8 mouse cellular contexts compared by ENCODE assay signal in the genomic region with DNA sequence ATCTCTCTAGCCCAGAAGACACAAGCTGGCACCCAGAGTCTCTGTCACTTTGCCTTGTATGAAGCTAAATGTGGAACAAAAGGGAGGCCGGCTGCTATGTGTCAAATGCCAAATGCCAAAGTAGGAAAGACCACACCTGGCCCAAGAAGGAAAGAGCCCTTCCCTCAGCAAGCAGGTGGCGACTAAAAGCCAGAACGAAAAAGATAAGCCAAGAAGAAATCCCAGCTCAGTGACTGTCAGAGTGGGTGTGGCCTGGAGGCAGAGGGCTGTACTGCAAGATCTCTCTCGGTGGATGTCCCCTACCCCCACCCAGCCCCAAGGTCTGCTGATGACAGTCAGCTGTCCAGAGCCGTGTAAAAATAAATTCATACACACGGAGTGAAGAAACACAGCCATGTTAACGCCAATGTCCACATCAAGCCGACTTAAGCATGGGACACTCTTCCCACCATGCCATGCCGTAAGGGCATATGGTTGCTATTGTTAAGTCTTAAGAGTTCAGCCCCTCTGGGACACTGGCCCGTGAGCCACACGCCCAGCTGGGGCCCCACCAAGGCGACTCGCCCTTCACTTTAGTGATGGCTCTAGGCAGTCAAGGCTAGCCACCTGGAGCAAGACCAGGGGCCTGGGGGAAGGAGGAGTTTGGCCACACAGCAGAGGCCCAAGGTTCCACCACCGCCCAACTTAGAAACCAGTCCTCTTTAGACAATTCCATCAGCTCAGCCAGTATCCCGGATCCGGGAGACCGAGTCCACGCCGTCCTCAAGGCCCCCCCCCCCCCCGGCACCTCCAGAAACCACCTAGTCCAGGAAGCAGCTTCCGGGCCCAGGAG. TPM values are rescaled to one million over a fixed set of nuclear protein-coding genes. Genes with fewer than 3 reads are reported as not detected.
A peak's percentile ranks its signal among the peaks of the same experiment; 100 is the strongest.
DNase-seq lines count a peak whose midpoint lies in the region; ATAC-seq and TF ChIP-seq lines count a peak whose summit lies in the region.

No protein-coding gene starts in this region.

- peak; percentile 62 for TF ChIP-seq CTCF in layer of hippocampus, adult 2 months (conservative IDR thresholded peaks at IDR 0.05)
- TF ChIP-seq CTCF in kidney, postnatal 0 days (IDR thresholded peaks at IDR 0.05; ENCODE audit: low read depth): no peak; the same call in 1 of the 2 replicates

- peaks cover 23% of the 10 kb centered on the region for H3K36me3 ChIP-seq in kidney, postnatal 0 days (ENCODE audit: insufficient read depth, low read length)
- H3K36me3 ChIP-seq in midbrain, embryonic 12.5 days: peaks cover 35% of the 10 kb centered on the region

- no peak for ATAC-seq in kidney, postnatal 0 days (replicated peaks; ENCODE audit: low FRiP score, low read depth)
- peak; percentile 36 for ATAC-seq in midbrain, embryonic 12.5 days (ENCODE audit: low FRiP score, low read depth)

- peak overlapping the region; percentile 90 for H3K27ac ChIP-seq in layer of hippocampus, adult 2 months
- peak overlapping the region; percentile 97 for H3K27ac ChIP-seq in kidney, postnatal 0 days
- peak overlapping the region; percentile 96 for H3K27ac ChIP-seq in midbrain, embryonic 12.5 days (replicated peaks)

- no peak for DNase-seq in layer of hippocampus, adult 2 months (ENCODE audit: low spot score in 2 of 2)
- DNase-seq in layer of hippocampus, adult 9-11 months: no peak
- DNase-seq in adrenal gland, postnatal 10 days: peak; percentile 75
- DNase-seq in gastrocnemius, postnatal 10 days: peak; percentile 52
- DNase-seq in kidney, postnatal 0 days (ENCODE audit: low spot score): peak; percentile 81
- DNase-seq in yolk sac, embryonic 10.5 days (ENCODE audit: low spot score): peak; percentile 66
- DNase-seq in layer of hippocampus, postnatal 14 days (ENCODE audit: low spot score in 2 of 2): no peak

- peak overlapping the region; percentile 75 for H3K4me3 ChIP-seq in layer of hippocampus, adult 2 months
- H3K4me3 ChIP-seq in kidney, postnatal 0 days (replicated peaks; ENCODE audit: low read depth, low read length): peak overlapping the region; percentile 96
- H3K4me3 ChIP-seq in midbrain, embryonic 12.5 days: peak overlapping the region; percentile 98

- peak overlapping the region; percentile 99 for H3K9ac ChIP-seq in kidney, postnatal 0 days (ENCODE audit: low read depth, low read length)
- peak overlapping the region; percentile 100 for H3K9ac ChIP-seq in midbrain, embryonic 12.5 days (replicated peaks)

- H3K4me2 ChIP-seq in kidney, postnatal 0 days (ENCODE audit: low read length): peak overlapping the region; percentile 79
- peak overlapping the region; percentile 88 for H3K4me2 ChIP-seq in midbrain, embryonic 12.5 days (replicated peaks)

- 3% methylated on average over 21 of the region's 21 CpGs for WGBS in kidney, postnatal 0 days
- WGBS in midbrain, embryonic 12.5 days: 6% methylated on average over 21 of the region's 21 CpGs

- H3K27me3 ChIP-seq in kidney, postnatal 0 days (ENCODE audit: insufficient read depth, low read length): no peaks in the 10 kb centered on the region
- H3K27me3 ChIP-seq in midbrain, embryonic 12.5 days: peaks cover 20% of the 10 kb centered on the region

- H3K4me1 ChIP-seq in kidney, postnatal 0 days (replicated peaks; ENCODE audit: insufficient read depth, low read length): peaks cover 49% of the 10 kb centered on the region
- peaks cover 51% of the 10 kb centered on the region for H3K4me1 ChIP-seq in midbrain, embryonic 12.5 days

- H3K9me3 ChIP-seq in kidney, postnatal 0 days (replicated peaks; ENCODE audit: low read length): no peaks in the 10 kb centered on the region
- H3K9me3 ChIP-seq in midbrain, embryonic 12.5 days: no peaks in the 10 kb centered on the region

RNA-seq across cellular contexts. Expression of a gene that starts 1.7 kb away (rescaled TPM):
- total RNA-seq in layer of hippocampus, adult 2 months (2021): 100 to 1,000 TPM; 152 to 160 TPM
- total RNA-seq in adrenal gland, postnatal 10 days (2021): 100 to 1,000 TPM; 210 to 252 TPM
- total RNA-seq in gastrocnemius, postnatal 10 days (2021): 100 to 1,000 TPM; 133 to 142 TPM
- polyA plus RNA-seq in kidney, postnatal 0 days (2015; fragmentation: Nextera tagmentation; extraction: Ambion mirVana): 72.5 and 114 TPM in 2 replicates
- 74.7 and 80.0 TPM in 2 replicates for polyA plus RNA-seq in midbrain, embryonic 12.5 days (2016; fragmentation: Nextera tagmentation; extraction: Ambion mirVana)
- 100 to 1,000 TPM; 153 to 158 TPM for total RNA-seq in layer of hippocampus, postnatal 14 days (2021)

RNA-seq across cellular contexts. Expression of a gene that starts 5.7 kb away (rescaled TPM):
- total RNA-seq in layer of hippocampus, adult 2 months (2021): under 1 TPM; 0.44 to 0.52 TPM
- total RNA-seq in adrenal gland, postnatal 10 days (2021): 1 to 10 TPM; 3.9 to 5.5 TPM
- 1 to 10 TPM; 1.8 to 2.1 TPM for total RNA-seq in gastrocnemius, postnatal 10 days (2021)
- 5.9 and 6.7 TPM in 2 replicates for polyA plus RNA-seq in kidney, postnatal 0 days (2015; fragmentation: Nextera tagmentation; extraction: Ambion mirVana)
- polyA plus RNA-seq in midbrain, embryonic 12.5 days (2016; fragmentation: Nextera tagmentation; extraction: Ambion mirVana): 5.2 and 7.3 TPM in 2 replicates
- under 1 TPM; 0.43 to 0.55 TPM for total RNA-seq in layer of hippocampus, postnatal 14 days (2021)

RNA-seq across cellular contexts. Expression of a gene that starts 28.5 kb away (rescaled TPM):
- total RNA-seq in layer of hippocampus, adult 2 months (2021): 10 to 100 TPM; 19.6 to 20.1 TPM
- total RNA-seq in adrenal gland, postnatal 10 days (2021): 10 to 100 TPM; 35.9 to 46.7 TPM
- total RNA-seq in gastrocnemius, postnatal 10 days (2021): 10 to 100 TPM; 27.2 to 28.1 TPM
- 202 and 209 TPM in 2 replicates for polyA plus RNA-seq in kidney, postnatal 0 days (2015; fragmentation: Nextera tagmentation; extraction: Ambion mirVana)
- polyA plus RNA-seq in midbrain, embryonic 12.5 days (2016; fragmentation: Nextera tagmentation; extraction: Ambion mirVana): 133 and 150 TPM in 2 replicates
- total RNA-seq in layer of hippocampus, postnatal 14 days (2021): 10 to 100 TPM; 21.6 to 23.4 TPM

RNA-seq across cellular contexts. Expression of a gene that starts 47.3 kb away (rescaled TPM):
- 100 to 1,000 TPM; 194 to 210 TPM for total RNA-seq in layer of hippocampus, adult 2 months (2021)
- total RNA-seq in adrenal gland, postnatal 10 days (2021): 10 to 100 TPM; 28.8 to 29.6 TPM
- 10 to 100 TPM; 11.2 to 12.6 TPM for total RNA-seq in gastrocnemius, postnatal 10 days (2021)
- polyA plus RNA-seq in kidney, postnatal 0 days (2015; fragmentation: Nextera tagmentation; extraction: Ambion mirVana): 13.6 and 13.9 TPM in 2 replicates
- 15.0 and 16.8 TPM in 2 replicates for polyA plus RNA-seq in midbrain, embryonic 12.5 days (2016; fragmentation: Nextera tagmentation; extraction: Ambion mirVana)
- total RNA-seq in layer of hippocampus, postnatal 14 days (2021): 100 to 1,000 TPM; 178 to 193 TPM

RNA-seq across cellular contexts. Expression of a gene that starts 53.1 kb away (rescaled TPM):
- 10 to 100 TPM; 10.1 to 10.6 TPM for total RNA-seq in layer of hippocampus, adult 2 months (2021)
- total RNA-seq in adrenal gland, postnatal 10 days (2021): 10 to 100 TPM; 42.9 to 72.4 TPM
- total RNA-seq in gastrocnemius, postnatal 10 days (2021): 100 to 1,000 TPM; 340 to 358 TPM
- 13.4 and 14.5 TPM in 2 replicates for polyA plus RNA-seq in kidney, postnatal 0 days (2015; fragmentation: Nextera tagmentation; extraction: Ambion mirVana)
- polyA plus RNA-seq in midbrain, embryonic 12.5 days (2016; fragmentation: Nextera tagmentation; extraction: Ambion mirVana): 1.5 and 1.9 TPM in 2 replicates
- total RNA-seq in layer of hippocampus, postnatal 14 days (2021): 1 to 10 TPM; 5.3 to 5.6 TPM

Comparison
In these comparisons a context has a peak if more than half of its experiments do, and no peak if none do; other contexts are left out.
1. DNase-seq: peak in adrenal gland, postnatal 10 days (single experiment), gastrocnemius, postnatal 10 days (single experiment), kidney, postnatal 0 days (single experiment) and yolk sac, embryonic 10.5 days (single experiment); none in layer of hippocampus, adult 2 months (0 of 2), layer of hippocampus, adult 9-11 months (single experiment) and layer of hippocampus, postnatal 14 days (0 of 2).
2. Peak in every context shown above with its lines, with median percentiles within 50 percentile points of each other: H3K27ac ChIP-seq and H3K4me3 ChIP-seq.